12 mouse cellular contexts compared by ENCODE assay signal in genomic region chr2:164558991-164559645, GRCm38 (mm10). TPM values are rescaled to one million over a fixed set of nuclear protein-coding genes. Genes with fewer than 3 reads are reported as not detected.
A peak's percentile ranks its signal among the peaks of the same experiment; 100 is the strongest.
DNase-seq lines count a peak whose midpoint lies in the region; ATAC-seq lines count a peak whose summit lies in the region.
"Had no signal": no experiment of that assay in that cellular context is flagged by ENCODE, and none has a peak within 500 bp of the region (broad histone marks: within the 10 kb centered on the region; RNA-seq: fewer than 3 reads in every experiment).

No protein-coding gene starts in this region.

- peak; percentile 53 for ATAC-seq in CD4-positive, CD25-positive, alpha-beta regulatory T cell, adult 4 months
- peak; percentile 37 to 50; a peak in 3 of 4 replicates for ATAC-seq in hematopoietic stem cell, adult 5-6 weeks (replicated peaks in 1 of 2; ENCODE audit: insufficient read depth in 1 of 2, low FRiP score in 2 of 2, low TSS enrichment in 1 of 2, low read depth in 1 of 2, poor library complexity in 2 of 2, severe bottlenecking in 2 of 2)

- intact Hi-C loops in heart, postnatal 36 days (cut with DNase I): no loop called here

- DNase-seq in heart, embryonic 10.5 days (ENCODE audit: low spot score): no peak
- no peak for DNase-seq in heart, postnatal 36 days
- peak; percentile 25 for DNase-seq in lung, postnatal 14 days
- DNase-seq in frontal cortex, adult 2 months (ENCODE audit: extremely low spot score in 1 of 2, low spot score in 1 of 2): no peak
- no peak for DNase-seq in ovary, postnatal 36 days (ENCODE audit: low spot score)
- DNase-seq in kidney, postnatal 10 days: no peak
- DNase-seq: cerebellum, postnatal 14 days; kidney, postnatal 36 days had no signal

- 24% methylated on average over 16 of the region's 16 CpGs for WGBS in heart, embryonic 10.5 days

- H3K36me3 ChIP-seq in heart, embryonic 10.5 days: no peaks in the 10 kb centered on the region
- H3K36me3 ChIP-seq: hindbrain, embryonic 12.5 days had no signal

- H3K9me3 ChIP-seq in heart, embryonic 10.5 days: no peaks in the 10 kb centered on the region
- H3K9me3 ChIP-seq: hindbrain, embryonic 12.5 days had no signal

- peaks cover 36% of the 10 kb centered on the region for H3K27me3 ChIP-seq in heart, embryonic 10.5 days (ENCODE audit: insufficient read depth, poor library complexity, severe bottlenecking)

- H3K4me3 ChIP-seq in heart, embryonic 10.5 days: no peak overlapping the region
- H3K4me3 ChIP-seq: hindbrain, embryonic 12.5 days had no signal

- H3K4me1 ChIP-seq in heart, embryonic 10.5 days: peaks cover 25% of the 10 kb centered on the region

- peak overlapping the region; percentile 62 for H3K27ac ChIP-seq in heart, embryonic 10.5 days
- H3K27ac ChIP-seq: hindbrain, embryonic 12.5 days had no signal

RNA-seq across cellular contexts. Expression of gene Wfdc2, which starts 3.1 kb away (rescaled TPM):
- polyA plus RNA-seq in heart, embryonic 10.5 days (2016; fragmentation: Nextera tagmentation; extraction: Ambion mirVana): 11.1 and 28.0 TPM in 2 replicates
- 1 to 10 TPM; 1.0 to 1.2 TPM for total RNA-seq in heart, postnatal 36 days (2021)
- 1 to 10 TPM; 2.2 to 3.0 TPM for polyA plus RNA-seq in CD4-positive, CD25-positive, alpha-beta regulatory T cell, adult 4 months (2017; shearing (Covaris generic))
- 7.5 and 11.6 TPM in 2 replicates for total RNA-seq in hematopoietic stem cell, adult 5-6 weeks (2017)
- polyA plus RNA-seq in frontal cortex, adult 2 months (2012; rRNA removed): 0.76 and 1.2 TPM in 2 replicates

RNA-seq across cellular contexts. Expression of gene Spint3, which starts 14.1 kb away (rescaled TPM):
- not detected in 2 replicates for polyA plus RNA-seq in heart, embryonic 10.5 days (2016; fragmentation: Nextera tagmentation; extraction: Ambion mirVana)
- total RNA-seq in heart, postnatal 36 days (2021): not detected
- not detected for polyA plus RNA-seq in CD4-positive, CD25-positive, alpha-beta regulatory T cell, adult 4 months (2017; shearing (Covaris generic))
- not detected in 2 replicates for total RNA-seq in hematopoietic stem cell, adult 5-6 weeks (2017)
- polyA plus RNA-seq in frontal cortex, adult 2 months (2012; rRNA removed): not detected in 2 replicates
- polyA plus RNA-seq: hindbrain, embryonic 12.5 days; liver, embryonic 16.5 days had no signal

RNA-seq across cellular contexts. Expression of gene Wfdc6a, which starts 26.1 kb away (rescaled TPM):
- not detected in 2 replicates for polyA plus RNA-seq in heart, embryonic 10.5 days (2016; fragmentation: Nextera tagmentation; extraction: Ambion mirVana)
- total RNA-seq in heart, postnatal 36 days (2021): under 1 TPM in 1 of 2 experiments, not detected in 1; 0.53 TPM
- polyA plus RNA-seq in CD4-positive, CD25-positive, alpha-beta regulatory T cell, adult 4 months (2017; shearing (Covaris generic)): not detected
- not detected in 2 replicates for total RNA-seq in hematopoietic stem cell, adult 5-6 weeks (2017)
- polyA plus RNA-seq in frontal cortex, adult 2 months (2012; rRNA removed): 0.12 TPM in 1 of 2 replicates, not detected in the other
- polyA plus RNA-seq: hindbrain, embryonic 12.5 days had no signal

RNA-seq across cellular contexts. Expression of gene Eppin, which starts 34.3 kb away (rescaled TPM):
- not detected in 2 replicates for polyA plus RNA-seq in heart, embryonic 10.5 days (2016; fragmentation: Nextera tagmentation; extraction: Ambion mirVana)
- total RNA-seq in heart, postnatal 36 days (2021): not detected
- not detected for polyA plus RNA-seq in CD4-positive, CD25-positive, alpha-beta regulatory T cell, adult 4 months (2017; shearing (Covaris generic))
- not detected in 2 replicates for total RNA-seq in hematopoietic stem cell, adult 5-6 weeks (2017)
- polyA plus RNA-seq in frontal cortex, adult 2 months (2012; rRNA removed): not detected in 2 replicates
- polyA plus RNA-seq: hindbrain, embryonic 12.5 days; liver, embryonic 16.5 days had no signal

RNA-seq across cellular contexts. Expression of gene Wfdc6b, which starts 54.2 kb away (rescaled TPM):
- not detected in 2 replicates for polyA plus RNA-seq in heart, embryonic 10.5 days (2016; fragmentation: Nextera tagmentation; extraction: Ambion mirVana)
- not detected for total RNA-seq in heart, postnatal 36 days (2021)
- not detected for polyA plus RNA-seq in CD4-positive, CD25-positive, alpha-beta regulatory T cell, adult 4 months (2017; shearing (Covaris generic))
- not detected in 2 replicates for total RNA-seq in hematopoietic stem cell, adult 5-6 weeks (2017)
- not detected in 2 replicates for polyA plus RNA-seq in frontal cortex, adult 2 months (2012; rRNA removed)
- polyA plus RNA-seq: hindbrain, embryonic 12.5 days; liver, embryonic 16.5 days had no signal
